Mouse (Mus musculus): Measurements from ENCODE around the gene Rgs5.

Gene Rgs5

DNA sequence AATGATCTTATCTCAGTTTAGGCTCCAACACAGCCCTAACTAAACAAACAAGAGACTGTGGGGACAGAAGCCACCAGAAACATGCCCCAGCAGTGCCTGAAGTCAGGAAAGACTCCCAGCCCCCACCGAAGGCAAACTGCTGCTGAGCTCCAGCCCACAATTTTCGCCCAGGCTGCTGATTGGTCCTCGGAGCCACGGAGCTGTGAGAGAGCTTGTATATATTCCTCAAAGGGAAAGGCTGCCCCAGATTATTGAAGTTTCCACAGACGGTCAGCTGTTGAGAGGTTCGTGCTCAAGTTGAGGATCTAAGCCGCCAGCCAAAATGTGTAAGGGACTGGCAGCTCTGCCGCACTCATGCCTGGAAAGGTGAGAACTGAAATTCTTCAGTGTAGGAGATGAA lies at the start of gene Rgs5:
Gene Rgs5 (plus strand): TSS at position 246 of the 400 bp plus-strand sequence.
- no peak for DNase-seq (ENCODE audit: low read depth, low spot score)

DNA sequence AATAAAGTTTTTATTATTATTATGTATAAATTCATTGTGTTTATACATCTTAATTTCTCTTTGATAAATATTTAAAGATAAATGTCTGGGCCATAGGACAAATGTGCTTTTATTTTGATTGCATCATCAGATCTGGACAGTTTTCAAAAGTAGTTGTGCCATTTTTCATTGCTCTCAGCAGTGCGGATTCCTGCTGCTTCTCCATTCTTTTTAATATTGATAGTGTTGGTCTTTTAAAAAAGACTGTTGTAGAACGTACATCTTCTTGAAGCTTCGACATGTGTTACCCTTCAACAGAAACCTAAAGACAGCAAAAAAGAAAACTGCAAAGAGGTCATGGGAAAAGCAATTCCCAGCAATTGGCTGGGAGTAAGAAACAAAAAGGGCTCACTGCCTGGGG lies 49.1 kb upstream of the Rgs5 start:
- DNase-seq (ENCODE audit: low read depth, low spot score) = no peak

DNA sequence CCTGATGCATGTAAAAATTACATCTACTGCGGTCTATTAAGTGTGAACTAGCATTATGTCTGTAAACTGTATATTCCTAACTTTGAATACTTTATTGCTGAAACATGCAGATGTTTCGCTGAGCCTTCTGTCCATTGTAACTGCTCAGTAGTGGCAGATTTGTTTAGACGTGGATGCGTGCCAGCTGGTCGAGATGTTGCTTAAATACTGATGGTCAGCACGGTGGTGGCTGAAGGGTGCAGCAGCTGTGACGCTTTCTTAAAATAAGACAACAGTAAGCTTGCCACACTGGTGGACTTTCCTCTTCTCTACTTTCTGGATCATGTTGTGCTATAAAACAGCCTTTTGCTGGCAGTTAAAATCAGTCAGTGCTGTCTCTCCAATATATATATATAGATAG lies 25.6 kb upstream of the Rgs5 start:
- no peak for DNase-seq (ENCODE audit: low read depth, low spot score)

DNA sequence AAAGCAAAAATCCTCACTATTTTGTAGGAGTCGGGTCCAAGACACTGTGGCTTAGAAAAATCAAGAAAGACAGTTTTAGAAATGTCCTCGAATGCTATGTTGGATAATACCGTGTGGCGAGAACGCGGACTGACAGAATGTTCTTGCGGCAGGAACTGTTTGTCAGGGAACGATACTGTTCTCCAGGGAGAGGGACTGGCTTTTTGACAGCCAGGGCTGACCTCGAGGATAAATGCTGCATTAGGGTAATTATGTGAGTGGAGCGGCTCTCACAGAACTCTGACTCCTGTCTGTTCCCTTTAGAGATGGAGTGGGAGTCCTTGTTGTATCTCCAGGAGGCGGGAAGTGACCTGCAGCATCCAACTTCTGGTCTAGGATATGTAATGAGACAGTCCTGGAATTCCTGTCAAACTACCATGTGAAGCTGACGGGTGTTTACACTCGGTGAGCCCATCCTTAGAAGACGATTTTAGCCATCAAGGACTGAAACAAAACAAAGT lies 18.0 kb upstream of the Rgs5 start:
- DNase-seq (ENCODE audit: low read depth, low spot score) = no peak

DNA sequence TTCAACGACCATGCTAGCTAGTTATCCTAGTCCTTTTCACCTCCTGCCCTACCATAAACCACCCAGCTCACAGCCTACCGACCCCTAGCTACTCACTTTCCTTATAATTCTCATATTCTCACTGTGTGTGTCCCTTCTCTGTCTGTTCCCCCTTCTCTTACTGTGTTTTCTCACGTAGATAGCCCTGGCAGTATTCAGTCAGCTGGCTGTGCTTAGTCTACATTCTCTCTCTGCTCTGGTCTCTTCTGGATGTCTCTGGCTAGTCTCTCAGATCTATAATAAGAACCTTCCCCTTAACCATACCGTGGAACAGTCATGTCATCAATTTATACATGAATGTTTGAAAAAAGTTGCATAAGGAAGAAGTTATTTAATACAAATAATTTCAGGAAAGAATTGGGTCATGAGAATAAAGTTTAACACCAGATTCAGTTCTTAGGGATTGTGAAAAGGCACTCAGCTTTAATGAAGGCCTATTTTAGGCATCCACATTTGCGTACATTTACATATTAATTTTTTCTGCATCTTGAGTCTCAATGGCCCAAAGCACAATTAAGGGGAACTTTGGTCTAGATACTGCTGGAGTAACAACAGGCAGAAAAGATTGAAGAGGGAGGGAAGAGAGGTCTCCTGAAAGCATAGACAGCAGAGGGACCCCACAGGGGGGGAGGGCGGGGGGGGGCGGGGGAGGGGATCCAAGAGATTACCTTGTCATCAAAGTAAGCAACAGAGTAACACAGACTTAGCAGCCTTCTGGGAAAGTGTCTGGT lies 10.2 kb upstream of the Rgs5 start:
- no peak for DNase-seq (ENCODE audit: low read depth, low spot score)

DNA sequence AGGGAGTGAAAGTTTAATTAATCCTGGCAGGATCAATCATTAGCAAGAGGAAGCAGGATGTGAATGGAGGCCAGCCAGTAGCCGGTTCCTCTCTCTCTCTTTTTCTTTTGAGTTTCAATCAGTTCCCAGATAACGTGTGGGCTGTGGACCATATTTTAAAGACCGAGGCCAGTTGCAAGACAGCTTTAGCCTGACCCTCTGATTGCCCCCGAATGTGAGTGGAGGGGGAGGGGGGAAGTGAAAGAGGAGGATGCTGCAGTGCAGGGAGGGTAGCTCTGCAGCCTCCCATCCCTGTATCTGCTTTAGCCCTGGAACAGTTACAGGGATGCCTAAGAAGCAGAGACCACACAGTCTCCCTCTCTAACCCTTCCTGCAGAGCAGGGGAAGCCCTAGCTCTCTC lies 4.2 kb downstream of the Rgs5 start:
- no peak for DNase-seq (ENCODE audit: low read depth, low spot score)

DNA sequence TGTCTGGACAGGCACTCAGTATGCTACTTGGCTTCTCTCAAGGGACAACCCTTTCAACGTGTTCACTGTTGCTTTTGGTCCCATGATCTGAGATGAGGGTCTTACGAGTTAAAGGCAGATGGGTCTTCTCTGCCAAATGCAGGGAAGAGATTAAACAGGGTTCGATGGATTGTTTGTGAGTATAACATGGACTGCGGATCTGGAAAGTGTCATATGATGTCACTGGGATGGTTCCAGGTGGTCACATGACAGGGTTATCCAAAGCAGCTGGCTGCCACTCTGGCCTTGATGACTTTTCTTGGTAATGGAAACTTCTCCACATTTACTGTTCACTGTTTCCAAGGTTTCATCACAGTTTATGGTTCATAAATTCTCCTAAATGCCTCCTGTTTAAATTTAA lies 12.0 kb downstream of the Rgs5 start:
- no peak for DNase-seq (ENCODE audit: low read depth, low spot score)

DNA sequence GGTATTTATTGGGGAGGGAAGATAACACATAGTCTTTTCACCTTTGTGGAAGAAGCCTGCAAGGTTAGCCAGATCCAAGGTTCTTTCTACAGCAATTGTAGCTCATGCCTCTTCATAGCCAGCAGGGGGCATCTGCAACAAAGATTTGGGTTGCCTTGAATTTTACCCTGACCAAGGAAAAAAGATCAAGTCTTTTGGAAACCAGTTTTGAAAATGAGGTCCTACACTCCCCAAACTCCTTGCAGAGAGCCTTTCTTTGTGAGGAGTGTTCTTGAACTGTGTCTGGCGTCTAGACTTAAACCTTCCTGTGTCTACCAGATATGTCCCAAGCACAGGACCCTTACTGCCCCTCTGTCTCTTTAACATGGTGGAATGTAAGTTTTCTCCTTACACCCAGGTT lies 15.4 kb downstream of the Rgs5 start:
- DNase-seq (ENCODE audit: low read depth, low spot score) = no peak

DNA sequence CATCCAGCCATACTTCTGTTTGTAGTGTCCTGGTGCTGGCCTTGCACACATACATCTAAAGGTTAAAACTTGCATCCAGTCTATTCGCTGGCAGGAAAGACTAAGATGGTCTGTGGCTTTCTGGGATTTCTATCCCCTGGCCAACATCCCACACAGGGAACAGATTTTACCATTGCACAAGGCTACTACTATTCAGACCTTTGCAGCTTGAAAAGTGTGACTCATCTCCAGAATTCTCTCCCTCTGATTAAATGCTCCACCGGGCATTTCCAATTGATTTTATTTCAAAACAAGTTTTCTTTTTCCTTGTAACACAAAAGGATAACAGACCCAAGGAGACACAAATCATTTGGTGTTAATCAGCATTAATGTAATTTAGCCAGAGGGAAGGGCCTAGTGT lies 16.5 kb downstream of the Rgs5 start:
- DNase-seq (ENCODE audit: low read depth, low spot score) = no peak

DNA sequence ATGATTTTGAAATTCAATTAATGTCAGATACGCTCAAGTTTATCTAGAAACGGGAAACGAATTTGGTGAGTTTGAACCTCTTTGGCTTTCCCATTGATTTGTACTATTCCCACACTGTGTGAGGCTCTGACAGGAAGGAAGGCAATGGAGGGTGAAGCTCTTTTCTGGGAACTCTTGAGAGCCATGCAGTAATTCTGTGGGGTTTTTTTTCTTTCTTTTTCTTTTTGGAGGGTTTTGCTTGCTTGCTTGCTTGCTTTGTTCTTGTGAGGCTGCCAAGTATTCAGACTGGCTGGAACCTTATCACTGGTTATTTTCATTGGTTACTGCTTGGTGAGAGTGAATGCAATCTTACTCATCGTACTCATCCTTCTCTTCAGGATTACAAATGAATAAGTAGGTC lies 17.0 kb downstream of the Rgs5 start:
- no peak for DNase-seq (ENCODE audit: low read depth, low spot score)

DNA sequence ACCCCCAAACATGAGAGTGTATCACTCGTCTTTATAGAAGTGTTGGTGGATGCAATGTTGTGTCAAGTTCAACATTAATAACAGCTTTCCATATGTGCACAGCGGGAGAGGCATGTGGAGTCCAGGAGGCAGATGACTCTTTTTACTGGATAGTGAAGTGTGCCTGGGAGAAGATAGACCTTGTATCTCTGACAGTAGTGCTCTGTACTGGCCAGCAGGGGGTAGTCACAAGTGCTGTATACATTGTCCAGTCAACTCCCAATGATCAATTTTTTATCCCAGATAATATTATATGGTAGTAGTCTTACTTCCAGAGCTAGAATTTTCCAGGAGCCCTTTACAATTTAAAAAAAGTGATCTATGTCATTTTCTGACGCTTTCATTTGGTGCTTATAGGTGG lies 18.8 kb downstream of the Rgs5 start:
- no peak for DNase-seq (ENCODE audit: low read depth, low spot score)

DNA sequence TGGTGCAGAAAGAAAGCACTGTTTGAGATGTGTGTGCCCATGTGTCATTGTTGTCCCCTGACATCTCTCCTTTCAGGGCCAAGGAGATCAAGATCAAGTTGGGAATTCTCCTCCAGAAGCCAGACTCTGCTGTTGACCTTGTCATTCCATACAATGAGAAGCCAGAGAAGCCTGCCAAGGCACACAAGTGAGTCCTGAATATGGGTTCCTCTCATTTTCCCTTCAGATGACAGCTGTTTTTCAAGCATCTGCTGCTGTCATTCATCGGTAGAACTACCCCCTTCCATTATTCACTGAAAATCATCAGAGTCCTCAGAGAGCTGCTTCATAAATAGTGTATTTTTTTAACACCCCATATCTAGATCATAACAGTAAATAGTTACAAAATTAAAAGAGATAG lies 21.4 kb downstream of the Rgs5 start:
- no peak for DNase-seq (ENCODE audit: low read depth, low spot score)

DNA sequence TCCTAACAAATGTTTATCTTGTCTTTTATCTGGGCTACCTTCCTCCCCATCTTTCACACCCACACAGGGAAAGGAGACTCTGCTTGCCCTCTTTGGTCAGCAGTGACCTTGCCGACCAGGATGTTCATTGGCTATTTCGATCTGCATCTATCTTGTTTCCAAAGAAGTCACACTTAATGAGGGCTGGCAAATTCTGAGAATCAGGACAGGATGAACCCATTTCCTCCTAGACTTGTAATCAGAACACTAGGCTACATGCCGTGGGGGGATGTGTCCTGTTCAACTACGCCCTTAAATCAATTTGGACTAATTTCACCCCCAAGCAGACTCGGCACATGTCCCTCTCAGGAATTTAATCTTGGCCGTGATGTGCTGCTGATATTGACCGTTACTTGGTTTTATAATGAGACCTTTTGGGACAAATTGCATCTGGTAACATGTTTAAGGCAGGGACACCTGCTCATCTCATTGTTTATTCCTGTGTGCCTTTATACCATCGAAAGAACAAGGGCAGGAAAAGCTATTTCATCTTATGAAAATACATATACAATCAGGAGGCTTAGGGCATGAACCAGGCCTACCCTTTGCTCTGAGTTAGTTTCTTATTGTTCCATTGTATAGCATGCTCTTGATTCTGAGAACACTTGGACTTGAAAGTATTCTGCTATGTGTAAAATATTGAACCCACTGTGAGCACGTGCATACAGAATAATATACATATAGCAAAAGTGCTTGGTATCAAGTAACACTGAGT lies 25.3 kb downstream of the Rgs5 start:
- DNase-seq (ENCODE audit: low read depth, low spot score) = no peak

DNA sequence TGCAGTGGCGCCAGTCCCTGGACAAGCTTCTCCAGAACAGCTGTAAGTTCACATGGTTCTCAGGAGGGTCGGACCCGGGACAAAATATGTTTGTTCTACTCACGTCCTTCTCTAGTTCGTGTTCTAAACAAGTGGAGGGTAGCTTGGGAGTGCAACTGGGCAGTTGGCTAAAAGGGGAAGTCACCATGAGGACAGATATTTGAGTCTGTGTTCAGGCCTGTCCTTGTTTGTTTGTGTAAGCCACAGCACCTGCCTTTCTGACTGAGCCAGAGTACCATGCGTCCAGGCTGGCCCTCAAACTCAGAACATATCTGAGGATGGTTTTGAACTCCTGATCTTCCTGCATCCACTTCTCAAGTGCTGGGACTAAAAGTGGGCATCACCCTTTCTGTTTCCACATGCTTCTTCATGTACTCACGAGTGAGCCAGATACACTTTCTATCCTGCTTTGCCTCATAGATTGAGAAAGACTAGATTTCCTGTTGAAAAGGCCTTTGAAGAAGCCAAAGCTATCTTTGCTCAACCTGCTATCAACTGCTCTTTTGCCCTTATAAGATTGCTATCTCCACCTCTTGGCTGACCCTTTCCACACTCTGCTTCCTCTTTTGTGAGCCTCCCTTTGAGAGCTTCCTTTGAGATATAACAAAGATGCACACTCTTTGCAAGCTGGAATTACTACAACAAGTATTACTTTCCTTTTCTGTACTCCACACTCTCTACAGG lies 27.6 kb downstream of the Rgs5 start:
- DNase-seq (ENCODE audit: low read depth, low spot score) = no peak

DNA sequence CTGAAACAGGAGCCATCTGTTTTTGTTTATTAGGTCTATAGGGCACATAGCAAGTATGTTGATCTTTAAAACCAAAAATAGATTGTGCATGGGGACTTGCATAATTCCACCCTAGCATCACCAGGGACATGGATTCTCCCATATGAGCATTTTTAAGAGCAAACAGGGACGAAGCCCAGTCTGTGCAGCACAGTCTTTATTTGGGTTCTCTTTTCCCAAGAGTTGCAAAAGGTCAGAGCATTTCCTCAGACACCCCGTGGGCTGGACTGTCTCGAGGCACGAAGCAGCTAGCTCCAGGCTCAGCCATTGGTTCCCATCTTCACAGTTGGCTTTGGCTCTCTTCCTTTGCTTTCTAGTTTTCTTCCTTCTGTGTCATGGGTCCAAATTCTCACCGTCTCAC lies 30.0 kb downstream of the Rgs5 start:
- DNase-seq (ENCODE audit: low read depth, low spot score) = no peak

DNA sequence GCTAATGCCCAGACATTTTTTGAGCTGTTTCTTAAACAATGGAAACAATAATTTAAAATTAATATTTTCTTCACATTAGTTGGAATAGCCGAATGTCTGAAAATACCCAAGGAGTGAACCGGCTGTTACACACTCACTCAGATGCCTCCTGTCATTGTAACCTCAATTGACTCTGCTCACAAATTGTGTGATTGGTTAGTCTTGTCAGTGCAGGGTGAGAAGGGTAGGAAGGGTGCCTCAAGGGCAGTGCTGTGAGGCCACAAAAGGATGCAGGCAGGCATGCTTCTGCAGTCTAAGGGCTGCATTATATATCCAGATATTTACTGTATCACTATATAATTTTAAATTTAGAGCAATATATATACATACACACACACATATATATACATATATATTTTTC lies 37.7 kb downstream of the Rgs5 start:
- DNase-seq (ENCODE audit: low read depth, low spot score) = no peak

DNA sequence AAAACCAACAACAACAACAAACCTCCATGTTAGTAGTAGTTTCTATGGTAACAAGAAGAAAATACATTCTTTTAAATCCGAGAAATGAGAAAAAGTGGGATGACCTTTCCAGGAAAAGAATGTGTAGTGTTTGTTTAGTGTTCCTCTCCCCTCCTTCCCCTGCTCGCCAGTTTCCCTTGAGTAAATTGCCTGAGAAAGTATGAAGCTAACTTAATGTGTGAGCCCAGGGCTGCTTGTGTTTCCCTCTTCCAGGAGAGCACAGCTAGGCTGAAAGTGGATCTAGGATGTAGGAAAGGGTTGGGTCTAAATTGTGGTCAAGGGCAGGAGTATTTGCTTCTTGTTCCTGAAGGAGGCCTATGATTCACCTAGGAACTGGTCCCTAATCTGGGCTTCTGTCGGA lies 38.2 kb downstream of the Rgs5 start:
- no peak for DNase-seq (ENCODE audit: low read depth, low spot score)

DNA sequence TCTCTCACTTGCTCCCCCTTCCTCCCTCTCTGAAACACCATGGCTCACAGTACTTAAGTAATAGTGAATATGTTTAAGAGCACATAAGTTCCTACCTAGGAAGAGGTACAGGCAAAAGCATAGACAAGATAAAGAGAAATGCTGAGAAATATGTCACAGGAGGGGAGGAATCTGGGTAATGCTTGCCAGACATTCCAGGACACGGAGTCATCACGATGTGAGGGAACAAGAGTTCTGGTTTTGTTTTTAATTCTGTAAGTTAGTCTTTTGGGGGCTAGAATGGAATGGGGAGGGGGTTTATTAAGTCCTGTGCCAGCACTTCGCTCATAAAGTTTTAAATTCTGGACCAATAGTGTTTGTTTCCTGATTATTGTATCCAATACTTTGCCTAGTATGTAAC lies 40.1 kb downstream of the Rgs5 start:
- DNase-seq (ENCODE audit: low read depth, low spot score) = no peak

DNA sequence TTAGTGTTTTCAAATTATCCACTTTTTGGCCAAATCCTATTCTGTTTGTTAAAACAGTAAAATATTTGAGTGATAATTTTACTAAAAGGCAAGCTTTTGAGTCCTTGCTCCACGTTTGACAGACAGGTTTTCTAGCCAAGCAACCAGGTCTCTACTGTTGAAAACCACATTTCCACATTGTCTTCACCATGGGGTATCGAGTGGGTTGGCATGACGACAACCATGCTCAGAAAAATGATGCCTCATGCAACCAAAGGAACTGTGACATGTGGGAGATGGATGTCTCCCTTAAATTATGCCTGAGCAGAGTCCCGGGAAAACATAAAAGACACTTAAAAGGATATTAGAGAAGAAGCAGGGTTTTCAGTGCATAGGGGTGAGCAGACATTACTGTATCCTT lies 41.9 kb downstream of the Rgs5 start:
- no peak for DNase-seq (ENCODE audit: low read depth, low spot score)

DNA sequence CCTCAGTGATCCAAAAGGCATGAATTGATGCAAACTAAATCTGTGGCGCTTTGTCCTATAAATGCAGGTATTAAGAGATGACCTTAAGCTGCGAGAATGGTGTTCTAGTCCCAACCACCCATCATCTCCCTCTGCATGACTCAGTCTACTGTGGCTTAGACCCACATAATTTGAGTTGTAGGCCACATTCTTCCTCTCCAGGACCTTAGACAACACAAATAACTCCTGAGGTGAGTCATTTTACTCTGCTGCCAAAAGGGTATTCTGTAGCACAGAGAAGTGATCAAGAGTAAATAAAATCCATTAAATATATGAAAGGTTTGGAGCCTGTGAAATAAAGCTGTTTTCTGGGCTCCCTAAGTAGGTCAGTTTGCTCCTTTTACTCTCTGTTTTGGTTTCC lies 43.9 kb downstream of the Rgs5 start:
- no peak for DNase-seq (ENCODE audit: low read depth, low spot score)

DNA sequence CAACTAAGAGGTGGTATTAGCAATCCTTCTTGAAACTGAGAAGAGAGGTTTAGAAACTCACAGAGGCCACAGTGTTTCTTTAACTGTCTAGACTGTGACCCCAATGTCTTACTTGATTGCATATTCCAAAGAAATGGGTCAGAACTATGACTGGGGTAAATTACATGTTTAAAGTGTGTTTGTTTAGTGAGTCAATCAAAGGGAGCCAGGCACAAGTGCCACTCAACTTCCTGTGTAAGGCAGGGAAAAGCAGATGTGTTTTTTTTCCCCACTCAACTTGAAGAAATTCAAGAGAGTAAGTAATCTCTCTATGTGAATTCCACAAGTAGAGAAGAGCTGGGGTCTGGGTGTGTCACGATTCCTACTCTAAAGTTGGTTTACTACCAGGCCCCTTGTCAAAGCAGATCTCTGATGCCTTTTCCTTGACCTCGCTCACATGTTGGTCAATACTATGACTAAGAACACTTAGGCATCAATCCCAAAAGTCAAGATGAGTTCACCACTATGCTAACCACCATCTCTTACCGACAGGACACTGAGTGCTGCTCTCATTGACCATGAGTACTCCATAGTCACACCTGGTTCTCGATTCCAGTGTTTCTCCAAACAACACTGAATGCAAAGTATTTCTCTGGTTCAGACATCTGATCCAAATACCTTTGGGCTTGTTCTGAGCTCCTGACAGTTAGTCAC lies 49.2 kb downstream of the Rgs5 start:
- DNase-seq (ENCODE audit: low read depth, low spot score) = no peak

DNA sequence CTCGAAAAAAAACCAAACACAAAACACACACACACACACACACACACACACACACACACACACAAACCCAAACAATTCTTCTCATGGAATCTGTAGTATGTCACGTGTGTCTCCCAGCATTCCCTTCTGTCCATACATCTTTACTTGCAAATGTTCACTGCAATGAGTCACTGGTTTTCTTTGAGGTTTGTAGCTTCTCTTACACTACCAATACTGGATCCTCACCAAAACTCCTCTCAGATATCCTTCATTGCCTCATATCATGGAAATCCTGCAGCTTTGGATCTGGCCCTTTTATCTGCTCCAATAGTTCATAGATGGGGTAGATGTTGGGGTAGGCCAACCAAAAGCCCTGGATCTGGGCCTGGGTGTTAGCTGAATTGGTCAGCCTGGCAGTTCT lies 66.5 kb downstream of the Rgs5 start:
- DNase-seq (ENCODE audit: low read depth, low spot score) = no peak
